Mouse (Mus musculus): ENCODE measurements around the gene Nanos3.

DNA sequence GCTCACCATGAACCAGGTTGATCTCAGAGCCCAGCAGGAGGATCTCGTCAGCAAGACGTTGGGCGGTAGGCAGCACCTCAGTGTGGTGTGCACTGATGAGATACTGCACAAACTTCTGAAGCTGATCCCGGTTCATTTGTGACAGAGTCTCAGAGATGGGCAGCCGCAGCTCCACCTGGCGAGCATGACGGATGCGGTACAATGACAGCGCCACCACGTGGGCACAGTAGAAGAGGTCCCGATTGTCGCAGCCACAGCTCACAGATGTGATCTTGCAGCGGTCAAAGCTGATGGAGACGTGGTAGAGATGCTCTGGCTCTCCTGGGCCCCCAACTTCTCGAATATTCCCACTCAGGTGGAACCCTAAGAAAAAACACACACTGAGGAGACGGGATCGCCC lies 45.7 kb upstream of the Nanos3 start:
- no peak for TF ChIP-seq POLR2A (IDR thresholded peaks at IDR 0.05; ENCODE audit: extremely low read depth, insufficient read depth, low read length)
- no peak for TF ChIP-seq CTCF (IDR thresholded peaks at IDR 0.05; ENCODE audit: low read depth, low read length)

All from liver, adult 2 months (tissue).